Mouse (Mus musculus) olfactory bulb, adult 2 months (tissue): ENCODE results near the gene Pxdn. TPM values are rescaled to one million over a fixed set of nuclear protein-coding genes. Genes with fewer than 3 reads are reported as not detected.

Experiments
- H3K27ac ChIP-seq: fragments of 200-500 bp; 2 replicates; pipeline ENCODE4 v1.5.1; 2012; ENCODE audit warnings: low read depth, low read length; ENCODE audit not compliant: insufficient read depth
- H3K4me1 ChIP-seq: fragments of 200-500 bp; 2 replicates; pipeline ENCODE4 v1.6.1; 2012; ENCODE audit warnings: low read length; ENCODE audit not compliant: control insufficient read depth, insufficient read depth
- H3K4me3 ChIP-seq: fragments of 200-500 bp; 2 replicates; pipeline ENCODE4 v1.5.1; 2012; ENCODE audit warnings: mild to moderate bottlenecking, low read depth, low read length, moderate library complexity; ENCODE audit not compliant: insufficient read depth
- CTCF ChIP-seq: fragments of 200-500 bp; IDR thresholded peaks from 2 replicates; pipeline ENCODE4 v1.5.1; 2012; ENCODE audit warnings: low read depth, mild to moderate bottlenecking, low read length, moderate library complexity; ENCODE audit not compliant: insufficient read depth
- POLR2A ChIP-seq: fragments of 200-500 bp; IDR thresholded peaks from 2 replicates; pipeline ENCODE4 v1.6.1; 2012; ENCODE audit warnings: mild to moderate bottlenecking, low read depth, low read length, moderate library complexity; ENCODE audit not compliant: insufficient read depth
- WGBS: fragments of 180-500 bp; shearing (Covaris S2); methylation state at CpG from one replicate; pipeline ENCODE4 v1.1.7; 2018; 5-methylcytosine and 5-hydroxymethylcytosine counted together
- polyA plus RNA-seq: library from polyadenylated mRNA; stranded (reverse); fragments of >200 nt; gene quantifications from 2 replicates; pipeline ENCODE4 v1.2.4, GENCODE M21; 2012; ENCODE audit warnings: low replicate concordance; ENCODE audit not compliant: missing spikeins, insufficient read depth, insufficient read length

Gene Pxdn
- polyA plus RNA-seq, 1 experiment, result not detected

DNA sequence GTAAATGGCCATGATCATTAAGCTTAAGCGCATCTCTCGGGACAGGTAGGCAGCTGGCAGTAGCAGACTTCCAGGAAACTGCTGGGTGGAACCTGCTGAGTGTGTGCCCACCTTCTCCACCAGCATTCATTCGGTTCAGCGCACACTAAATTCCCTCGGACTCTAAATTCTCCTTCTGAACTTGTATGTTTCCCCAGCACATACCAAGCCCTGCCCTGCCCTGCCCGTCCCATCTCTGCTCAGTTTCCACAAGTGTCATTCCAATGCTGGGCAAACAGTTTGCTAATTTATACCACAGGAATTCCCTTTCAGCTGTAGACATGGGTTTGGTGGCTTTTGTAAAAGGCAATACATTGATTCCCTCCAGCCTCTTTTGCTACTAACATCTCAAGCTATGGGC is 27.6 kb downstream of the Pxdn start:
- no peak overlapping the region for H3K4me3 ChIP-seq
- WGBS, result 91% methylated on average over 6 of the region's 6 CpGs
- H3K27ac ChIP-seq, result no peak overlapping the region
- no peaks in the 10 kb centered on the region for H3K4me1 ChIP-seq
- TF ChIP-seq CTCF (no peak), POLR2A (no peak)

DNA sequence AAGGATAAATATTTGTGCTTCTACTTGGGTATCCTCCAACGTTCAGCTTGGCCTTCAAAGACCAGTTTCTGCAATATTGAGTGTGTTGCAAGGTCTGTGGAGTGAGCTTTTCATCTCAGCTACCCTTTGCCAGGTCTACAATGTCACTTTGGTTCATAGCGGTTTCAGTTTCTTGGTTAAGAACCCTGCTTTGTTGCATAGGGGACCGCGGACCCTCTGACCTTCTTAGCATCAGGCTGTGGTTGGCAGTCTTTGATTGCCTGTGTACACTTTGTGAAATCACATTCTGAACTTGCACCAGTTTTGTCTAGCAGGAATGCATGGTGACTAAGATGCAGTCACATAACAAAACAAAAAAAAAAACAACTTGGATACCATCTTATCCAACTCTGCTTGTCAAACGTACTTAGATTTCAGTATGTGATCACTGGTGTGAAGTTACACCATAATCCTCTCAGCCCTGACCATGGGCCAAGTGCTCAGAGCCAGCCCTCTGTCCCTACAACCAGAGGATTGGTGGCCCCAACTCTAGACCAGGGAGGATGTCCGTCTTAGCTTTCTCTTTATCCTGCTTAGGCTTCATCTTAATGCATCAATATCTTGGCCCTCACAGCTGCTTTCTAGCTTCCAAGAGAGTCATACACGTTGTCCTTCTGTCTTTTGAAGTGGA is 34.5 kb downstream of the Pxdn start:
- TF ChIP-seq POLR2A (no peak), CTCF (no peak)

DNA sequence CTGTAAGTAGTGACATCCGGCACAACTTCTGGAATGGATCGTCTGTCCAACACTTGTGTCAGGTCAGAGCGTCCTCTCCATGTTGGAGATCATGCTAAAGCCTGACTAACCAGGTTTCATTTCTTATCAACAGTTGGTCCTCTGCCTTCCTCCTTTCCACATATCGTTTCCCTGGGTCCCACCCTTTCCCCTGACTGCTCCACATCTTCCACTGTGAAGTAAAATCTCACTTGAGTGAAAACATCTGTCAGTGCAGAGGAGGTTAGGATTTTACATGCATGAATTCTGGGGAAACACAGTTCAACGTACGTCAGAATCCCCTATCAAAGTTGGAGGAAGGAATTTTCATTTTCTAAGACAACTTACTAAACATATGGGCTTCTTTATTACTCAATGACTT is 35.1 kb downstream of the Pxdn start:
- 88% methylated on average over 6 of the region's 6 CpGs for WGBS
- no peaks in the 10 kb centered on the region for H3K4me1 ChIP-seq

More for the DNA sequence above, 34.5 kb downstream of the Pxdn start:
- no peak overlapping the region for H3K27ac ChIP-seq
- 77% methylated on average over 7 of the region's 7 CpGs for WGBS
- H3K4me3 ChIP-seq, result no peak overlapping the region
- no peaks in the 10 kb centered on the region for H3K4me1 ChIP-seq

DNA sequence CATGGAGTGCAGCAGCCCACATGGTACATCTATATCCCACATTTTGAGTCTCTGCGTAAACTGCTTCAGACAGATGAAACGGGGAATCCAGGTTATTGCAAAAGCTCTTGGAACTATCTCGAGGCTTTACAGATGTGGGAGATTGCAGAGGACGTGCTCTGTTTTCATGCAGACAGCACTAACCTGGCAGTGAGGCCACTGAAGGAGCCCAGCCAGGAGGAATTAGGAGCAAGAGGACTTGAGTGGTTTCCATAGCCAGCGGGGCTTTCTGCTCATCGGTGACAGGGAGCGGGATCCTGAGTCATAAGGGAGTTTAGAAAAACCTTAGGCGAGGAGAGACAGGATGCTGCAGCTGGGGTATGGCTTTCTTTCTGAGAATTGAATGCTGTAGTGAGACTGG is 42.7 kb downstream of the Pxdn start:
- TF ChIP-seq POLR2A (no peak), CTCF (no peak)
- H3K4me3 ChIP-seq, result no peak overlapping the region
- H3K27ac ChIP-seq, result no peak overlapping the region
- 73% methylated on average over 8 of the region's 8 CpGs for WGBS
- H3K4me1 ChIP-seq, result no peaks in the 10 kb centered on the region

More for the DNA sequence above, 35.1 kb downstream of the Pxdn start:
- Histone ChIP-seq H3K27ac (no peak overlapping the region), H3K4me3 (no peak overlapping the region)
- TF ChIP-seq CTCF (no peak), POLR2A (no peak)

DNA sequence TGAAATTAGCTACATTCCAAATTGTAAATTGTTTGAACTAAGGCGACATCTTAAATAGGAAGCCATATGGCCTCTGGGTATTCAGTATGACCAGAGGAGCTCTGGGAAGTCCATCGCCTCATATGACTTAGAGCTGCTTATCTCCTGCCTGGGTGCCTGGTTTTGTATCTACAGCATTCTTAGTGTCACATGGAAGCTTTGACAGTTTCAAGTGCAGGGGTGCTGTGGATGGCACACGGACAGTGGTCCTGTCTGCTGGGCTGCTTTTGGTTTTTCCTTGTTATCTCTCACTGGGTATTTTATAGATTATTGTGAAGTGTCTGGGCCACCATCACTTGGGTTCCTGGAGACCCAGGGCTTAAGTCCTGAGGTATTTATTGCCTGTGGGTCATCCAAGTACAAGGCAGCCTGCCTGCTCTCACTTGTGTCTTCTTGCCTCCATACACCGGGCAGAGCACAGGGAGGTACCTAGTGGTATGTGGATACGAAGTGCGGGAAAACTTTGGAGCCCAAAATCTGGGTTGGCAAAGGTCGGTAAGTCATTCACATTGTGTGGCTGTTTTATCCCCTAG is 44.4 kb downstream of the Pxdn start:
- Histone ChIP-seq H3K27ac (no peak overlapping the region), H3K4me3 (no peak overlapping the region), H3K4me1 (no peaks in the 10 kb centered on the region)
- no peak for TF ChIP-seq CTCF
- TF ChIP-seq POLR2A, result no peak
- 98% methylated on average over 7 of the region's 7 CpGs for WGBS

DNA sequence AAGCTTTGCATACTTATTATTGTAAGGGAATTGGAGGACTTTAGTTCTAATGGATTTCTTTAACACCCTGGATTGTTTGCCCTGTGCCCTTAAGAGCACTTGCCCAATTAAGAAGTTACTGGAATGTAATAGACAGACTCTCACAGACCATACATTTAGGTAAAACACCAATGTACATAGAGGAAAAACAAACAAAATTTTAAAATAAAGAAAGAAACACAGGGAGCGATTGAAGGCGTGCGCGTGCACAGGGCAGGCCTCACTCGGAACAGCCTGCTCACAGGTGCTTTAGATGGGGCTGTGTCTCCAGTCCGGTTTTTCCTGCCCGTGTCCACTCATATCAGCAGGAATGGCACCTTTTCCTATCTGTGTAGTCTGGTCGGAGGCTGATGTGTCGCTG is 45.8 kb downstream of the Pxdn start:
- no peaks in the 10 kb centered on the region for H3K4me1 ChIP-seq
- H3K27ac ChIP-seq, result no peak overlapping the region
- no peak overlapping the region for H3K4me3 ChIP-seq
- WGBS, result 96% methylated on average over 9 of the region's 9 CpGs
- TF ChIP-seq CTCF (no peak), POLR2A (no peak)

DNA sequence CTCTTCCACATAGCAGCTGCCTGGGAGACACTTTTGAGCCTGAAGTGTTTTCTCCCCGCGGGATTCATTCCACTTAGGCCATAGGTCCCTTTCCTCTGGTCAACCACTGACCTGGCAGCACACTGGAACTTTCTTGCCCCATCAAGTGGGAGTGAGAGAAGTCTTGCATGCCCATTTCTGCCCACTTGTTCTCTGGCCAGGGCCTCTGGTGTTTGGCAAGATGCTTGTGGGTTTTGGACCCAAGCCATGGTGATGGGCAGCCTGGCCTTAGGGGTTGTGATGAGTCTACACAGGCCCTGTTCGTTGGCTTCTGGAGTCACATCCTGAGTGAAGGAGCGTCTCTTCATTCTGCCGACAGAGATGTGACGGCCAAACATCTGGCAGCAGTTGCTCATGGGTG is 47.7 kb downstream of the Pxdn start:
- Histone ChIP-seq H3K4me1 (no peaks in the 10 kb centered on the region), H3K4me3 (no peak overlapping the region), H3K27ac (no peak overlapping the region)
- WGBS, result 78% methylated on average over 6 of the region's 6 CpGs
- TF ChIP-seq POLR2A (no peak), CTCF (no peak)

DNA sequence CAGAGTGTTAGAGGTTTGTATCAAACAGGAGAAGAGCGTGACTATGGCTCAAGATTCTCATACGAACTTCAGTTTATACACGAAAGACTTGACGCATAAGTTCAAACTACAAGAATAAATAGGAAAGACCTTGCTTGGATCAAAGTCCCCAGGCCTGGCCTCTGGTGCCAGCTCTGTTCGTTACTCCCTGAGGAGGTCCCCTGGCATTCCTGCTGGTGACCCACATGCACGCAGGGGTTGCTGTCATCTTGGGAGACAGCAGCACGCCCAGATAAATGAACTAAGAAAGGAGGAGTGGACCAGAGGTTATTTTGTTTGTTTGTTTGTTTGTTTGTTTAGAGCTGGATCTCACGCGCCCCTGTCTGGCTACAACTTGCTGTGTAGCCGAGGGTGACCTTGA is 48.8 kb downstream of the Pxdn start:
- Histone ChIP-seq H3K4me1 (no peaks in the 10 kb centered on the region), H3K27ac (no peak overlapping the region), H3K4me3 (no peak overlapping the region)
- WGBS, result 88% methylated on average over 10 of the region's 10 CpGs
- TF ChIP-seq POLR2A (no peak), CTCF (no peak)

DNA sequence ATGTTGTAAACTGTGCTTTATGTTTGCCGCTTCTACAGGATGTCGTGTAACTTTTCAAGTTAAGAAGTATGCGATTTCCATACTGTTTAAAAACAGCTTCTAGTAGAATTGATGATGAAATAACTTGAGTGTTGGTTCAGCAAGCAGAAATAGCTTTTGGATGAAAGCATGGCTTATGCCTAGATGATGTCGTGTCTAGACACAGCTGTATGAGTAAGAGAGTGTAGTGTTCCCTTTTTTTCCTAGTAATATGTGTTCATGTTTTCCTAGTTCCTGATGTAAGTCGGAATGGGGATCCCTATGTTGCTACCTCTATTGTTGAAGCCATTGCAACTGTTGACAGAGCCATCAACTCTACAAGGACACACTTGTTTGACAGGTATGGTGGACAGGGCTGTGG is 61.5 kb downstream of the Pxdn start:
- Histone ChIP-seq H3K27ac (no peak overlapping the region), H3K4me1 (no peaks in the 10 kb centered on the region), H3K4me3 (no peak overlapping the region)
- WGBS, result 84% methylated on average over 5 of the region's 5 CpGs
- TF ChIP-seq CTCF, result no peak
- no peak for TF ChIP-seq POLR2A

DNA sequence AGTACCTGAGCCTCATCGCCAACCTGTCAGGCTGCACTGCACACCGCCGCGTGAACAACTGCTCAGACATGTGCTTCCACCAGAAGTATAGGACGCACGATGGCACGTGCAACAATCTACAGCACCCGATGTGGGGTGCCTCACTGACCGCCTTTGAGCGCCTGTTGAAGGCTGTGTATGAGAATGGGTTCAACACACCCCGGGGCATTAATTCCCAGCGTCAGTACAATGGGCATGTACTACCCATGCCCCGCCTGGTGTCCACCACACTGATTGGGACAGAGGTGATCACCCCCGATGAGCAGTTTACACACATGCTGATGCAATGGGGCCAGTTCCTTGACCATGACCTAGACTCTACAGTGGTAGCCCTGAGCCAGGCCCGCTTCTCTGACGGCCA is 64.5 kb downstream of the Pxdn start:
- TF ChIP-seq POLR2A (no peak), CTCF (no peak)
- WGBS, result 98% methylated on average over 16 of the region's 16 CpGs
- Histone ChIP-seq H3K27ac (no peak overlapping the region), H3K4me3 (no peak overlapping the region), H3K4me1 (peaks cover 8% of the 10 kb centered on the region)
